Mouse (Mus musculus): ENCODE data around the gene Ubac1.
A peak's percentile ranks its signal among the peaks of the same experiment; 100 is the strongest.

Ubac1 gene

DNA sequence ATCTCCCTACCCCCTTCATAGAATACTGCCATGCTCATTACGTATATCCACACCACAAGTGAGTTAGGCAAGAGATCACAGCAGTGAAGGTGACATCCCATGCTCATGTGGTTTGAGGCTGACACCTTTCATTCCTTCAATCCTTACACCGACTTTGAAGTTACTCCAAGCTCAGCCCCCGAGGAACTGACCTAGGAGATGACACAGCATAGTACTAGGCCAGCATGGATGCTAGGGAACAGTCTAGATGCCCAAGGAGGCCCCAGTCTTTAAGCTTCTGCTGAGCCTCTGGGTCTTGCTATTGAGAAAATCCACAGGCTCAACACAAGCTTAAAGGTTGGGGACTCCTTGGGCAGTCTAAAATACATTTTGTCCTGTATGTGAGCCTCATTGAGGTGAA is 1.6 kb downstream of the Ubac1 start:
- peaks cover 39% of the 10 kb centered on the region for H3K4me1 ChIP-seq (replicated peaks; ENCODE audit: low read depth, low read length)
- TF ChIP-seq NANOG (IDR thresholded peaks at IDR 0.05; ENCODE audit: borderline replicate concordance, low read length) (no peak), CTCF (conservative IDR thresholded peaks at IDR 0.05; ENCODE audit: low read length) (no peak), POU5F1 (IDR thresholded peaks at IDR 0.05; ENCODE audit: borderline replicate concordance, low read length) (no peak)
- H3K27me3 ChIP-seq (ENCODE audit: insufficient read depth, low read length): no peaks in the 10 kb centered on the region
- H3K4me3 ChIP-seq (replicated peaks; ENCODE audit: low read length): no peak overlapping the region
- H3K36me3 ChIP-seq (ENCODE audit: insufficient read depth, low read length): peaks cover 49% of the 10 kb centered on the region
- H3K9me3 ChIP-seq (ENCODE audit: low read length): no peaks in the 10 kb centered on the region

DNA sequence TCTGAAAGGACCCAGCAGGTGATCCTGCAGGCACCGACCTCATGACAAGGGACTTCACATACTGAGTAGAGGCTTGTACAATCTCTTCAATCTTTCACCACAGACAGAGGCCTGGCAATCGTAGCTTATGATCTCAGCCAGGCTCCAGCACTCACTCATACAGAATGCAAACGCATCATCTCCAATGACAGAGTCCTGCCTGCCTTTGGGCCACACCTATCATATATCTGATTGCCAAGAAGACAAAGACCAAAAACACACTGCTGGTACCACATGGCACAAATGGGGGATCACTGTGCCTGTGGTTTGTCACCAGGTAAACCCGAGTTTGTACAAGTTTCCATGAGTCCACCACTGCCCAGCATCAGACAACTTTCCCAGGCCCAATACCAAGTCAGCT is 4.2 kb downstream of the Ubac1 start:
- no peaks in the 10 kb centered on the region for H3K27me3 ChIP-seq (ENCODE audit: insufficient read depth, low read length)
- no peaks in the 10 kb centered on the region for H3K9me3 ChIP-seq (ENCODE audit: low read length)
- no peak for TF ChIP-seq CTCF (conservative IDR thresholded peaks at IDR 0.05; ENCODE audit: low read length)
- peaks cover 75% of the 10 kb centered on the region for H3K36me3 ChIP-seq (ENCODE audit: insufficient read depth, low read length)
- peaks cover 30% of the 10 kb centered on the region for H3K4me1 ChIP-seq (replicated peaks; ENCODE audit: low read depth, low read length)
- H3K4me3 ChIP-seq (replicated peaks; ENCODE audit: low read length): no peak overlapping the region

DNA sequence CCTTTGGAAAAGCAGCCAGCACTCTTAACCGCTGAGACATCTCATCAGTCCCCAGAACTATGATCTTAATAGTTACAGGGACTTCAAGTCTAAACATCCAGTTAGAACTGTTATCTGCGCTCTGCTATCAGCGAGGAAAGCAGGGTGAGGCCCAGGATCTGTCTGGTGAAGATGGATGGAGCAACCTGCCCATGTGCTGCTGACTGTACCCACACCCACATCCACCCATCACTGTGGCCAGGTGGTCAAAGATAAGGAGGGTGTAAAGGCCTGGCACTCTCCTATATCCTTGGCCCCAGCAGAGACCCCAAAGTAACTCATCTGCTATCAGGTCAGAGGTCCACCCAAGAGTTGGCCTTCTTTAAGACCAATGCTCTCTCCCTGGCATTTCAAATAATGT is 7.9 kb downstream of the Ubac1 start:
- peaks cover 98% of the 10 kb centered on the region for H3K36me3 ChIP-seq (ENCODE audit: insufficient read depth, low read length)
- no peaks in the 10 kb centered on the region for H3K27me3 ChIP-seq (ENCODE audit: insufficient read depth, low read length)
- peaks cover 13% of the 10 kb centered on the region for H3K4me1 ChIP-seq (replicated peaks; ENCODE audit: low read depth, low read length)
- no peak overlapping the region for H3K4me3 ChIP-seq (replicated peaks; ENCODE audit: low read length)
- no peaks in the 10 kb centered on the region for H3K9me3 ChIP-seq (ENCODE audit: low read length)
- TF ChIP-seq NANOG (IDR thresholded peaks at IDR 0.05; ENCODE audit: borderline replicate concordance, low read length) (no peak), POU5F1 (IDR thresholded peaks at IDR 0.05; ENCODE audit: borderline replicate concordance, low read length) (no peak), CTCF (conservative IDR thresholded peaks at IDR 0.05; ENCODE audit: low read length) (no peak)

DNA sequence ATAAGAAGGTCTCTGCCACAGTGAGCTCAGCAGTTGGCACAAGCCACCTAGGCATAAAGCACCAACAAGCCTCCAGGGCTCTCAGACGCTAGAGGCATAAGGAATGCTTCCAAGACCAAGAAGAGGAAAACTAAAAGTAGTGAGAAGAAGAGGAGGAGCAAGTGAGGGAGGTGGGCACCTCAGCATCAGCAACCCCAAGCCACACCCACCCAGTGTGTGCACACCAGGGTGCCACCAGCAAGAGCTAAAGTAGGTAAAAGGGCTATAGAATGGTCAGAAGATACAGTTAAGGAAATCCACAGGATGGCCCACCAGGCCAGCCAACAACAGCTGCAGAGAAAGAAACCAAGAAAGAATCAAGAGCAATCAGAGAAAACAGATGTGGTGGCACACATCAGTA is 10.1 kb downstream of the Ubac1 start:
- H3K27me3 ChIP-seq (ENCODE audit: insufficient read depth, low read length): no peaks in the 10 kb centered on the region
- TF ChIP-seq POU5F1 (IDR thresholded peaks at IDR 0.05; ENCODE audit: borderline replicate concordance, low read length) (no peak), CTCF (conservative IDR thresholded peaks at IDR 0.05; ENCODE audit: low read length) (no peak), NANOG (IDR thresholded peaks at IDR 0.05; ENCODE audit: borderline replicate concordance, low read length) (no peak)
- H3K9me3 ChIP-seq (ENCODE audit: low read length): no peaks in the 10 kb centered on the region
- H3K4me1 ChIP-seq (replicated peaks; ENCODE audit: low read depth, low read length): no peaks in the 10 kb centered on the region
- peaks cover 100% of the 10 kb centered on the region for H3K36me3 ChIP-seq (ENCODE audit: insufficient read depth, low read length)
- H3K4me3 ChIP-seq (replicated peaks; ENCODE audit: low read length): no peak overlapping the region

DNA sequence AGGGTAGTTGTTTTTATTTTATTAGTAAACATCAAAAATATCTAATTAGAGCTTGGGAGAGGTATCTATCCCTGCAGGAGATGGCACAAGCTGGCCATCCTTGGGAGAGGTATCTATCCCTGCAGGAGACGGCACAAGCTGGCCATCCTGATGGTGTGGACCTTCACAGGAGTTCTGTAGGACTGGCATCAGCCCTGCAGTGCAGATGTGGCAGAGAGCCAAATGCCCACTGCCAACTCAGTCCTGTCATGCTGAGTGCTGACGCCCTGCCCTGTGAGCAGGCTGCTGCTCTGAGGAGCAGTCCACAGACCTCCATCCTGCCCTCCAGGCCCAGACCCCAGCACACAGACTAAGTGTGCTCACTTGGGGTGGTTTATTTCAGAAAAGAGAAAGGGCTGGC is 19.5 kb downstream of the Ubac1 start:
- Histone ChIP-seq H3K36me3 (ENCODE audit: insufficient read depth, low read length) (peaks cover 99% of the 10 kb centered on the region), H3K27me3 (ENCODE audit: insufficient read depth, low read length) (no peaks in the 10 kb centered on the region), H3K4me3 (replicated peaks; ENCODE audit: low read length) (no peak overlapping the region), H3K4me1 (replicated peaks; ENCODE audit: low read depth, low read length) (no peaks in the 10 kb centered on the region), H3K9me3 (ENCODE audit: low read length) (no peaks in the 10 kb centered on the region)
- TF ChIP-seq NANOG (IDR thresholded peaks at IDR 0.05; ENCODE audit: borderline replicate concordance, low read length) (no peak), CTCF (conservative IDR thresholded peaks at IDR 0.05; ENCODE audit: low read length) (no peak), POU5F1 (IDR thresholded peaks at IDR 0.05; ENCODE audit: borderline replicate concordance, low read length) (no peak)

DNA sequence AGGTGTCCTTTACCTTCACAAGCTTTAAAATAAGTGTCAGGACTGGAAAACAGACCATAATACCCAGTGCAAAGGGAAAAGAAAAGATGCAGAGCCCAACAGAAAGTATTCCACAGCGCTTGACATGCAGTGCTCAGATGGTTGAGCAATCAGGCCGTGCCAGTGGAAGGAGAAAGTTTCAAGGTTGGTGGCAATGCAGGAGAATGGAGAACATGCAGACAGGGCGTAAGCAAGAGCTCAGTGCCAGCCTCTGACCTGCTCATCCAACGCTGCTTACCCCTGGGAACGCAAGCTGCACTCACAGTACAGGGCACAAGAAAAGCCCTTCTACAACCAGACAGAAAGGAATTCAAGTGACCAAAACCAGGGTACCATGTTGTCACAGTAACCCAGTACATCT is 20.4 kb downstream of the Ubac1 start:
- Histone ChIP-seq H3K4me1 (replicated peaks; ENCODE audit: low read depth, low read length) (no peaks in the 10 kb centered on the region), H3K9me3 (ENCODE audit: low read length) (no peaks in the 10 kb centered on the region), H3K4me3 (replicated peaks; ENCODE audit: low read length) (no peak overlapping the region), H3K36me3 (ENCODE audit: insufficient read depth, low read length) (peaks cover 97% of the 10 kb centered on the region), H3K27me3 (ENCODE audit: insufficient read depth, low read length) (no peaks in the 10 kb centered on the region)
- TF ChIP-seq NANOG (IDR thresholded peaks at IDR 0.05; ENCODE audit: borderline replicate concordance, low read length) (no peak), CTCF (conservative IDR thresholded peaks at IDR 0.05; ENCODE audit: low read length) (no peak), POU5F1 (IDR thresholded peaks at IDR 0.05; ENCODE audit: borderline replicate concordance, low read length) (no peak)

DNA sequence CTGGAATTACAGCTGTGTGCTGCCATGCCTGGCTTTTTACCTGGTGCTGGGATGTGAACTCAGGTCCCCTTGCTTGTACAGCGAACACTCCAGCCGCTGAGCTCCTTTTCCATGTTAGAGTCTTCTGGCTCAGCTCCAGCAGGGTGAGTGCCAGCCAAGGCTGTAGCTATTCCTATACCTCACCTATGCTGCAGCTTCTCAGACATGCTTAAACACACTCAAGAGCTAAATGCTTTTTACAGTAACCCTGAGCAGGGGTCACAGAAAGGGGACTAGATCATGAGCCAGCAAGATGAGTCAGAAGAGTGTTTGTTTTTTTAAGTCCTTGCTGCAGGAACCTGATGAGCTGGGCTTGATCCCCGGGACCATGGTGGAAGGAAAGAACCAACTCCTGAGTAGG is 23.8 kb downstream of the Ubac1 start:
- H3K27me3 ChIP-seq (ENCODE audit: insufficient read depth, low read length): no peaks in the 10 kb centered on the region
- peaks cover 66% of the 10 kb centered on the region for H3K36me3 ChIP-seq (ENCODE audit: insufficient read depth, low read length)
- H3K9me3 ChIP-seq (ENCODE audit: low read length): no peaks in the 10 kb centered on the region
- TF ChIP-seq NANOG (IDR thresholded peaks at IDR 0.05; ENCODE audit: borderline replicate concordance, low read length): no peak
- no peak for TF ChIP-seq POU5F1 (IDR thresholded peaks at IDR 0.05; ENCODE audit: borderline replicate concordance, low read length)
- TF ChIP-seq CTCF (conservative IDR thresholded peaks at IDR 0.05; ENCODE audit: low read length): no peak
- H3K4me3 ChIP-seq (replicated peaks; ENCODE audit: low read length): no peak overlapping the region
- peaks cover 9% of the 10 kb centered on the region for H3K4me1 ChIP-seq (replicated peaks; ENCODE audit: low read depth, low read length)

GRCm38 (mm10) chr2:25994791-25995190 is 26.8 kb downstream of the Ubac1 start:
- no peaks in the 10 kb centered on the region for H3K9me3 ChIP-seq (ENCODE audit: low read length)
- TF ChIP-seq NANOG (IDR thresholded peaks at IDR 0.05; ENCODE audit: borderline replicate concordance, low read length) (no peak), CTCF (conservative IDR thresholded peaks at IDR 0.05; ENCODE audit: low read length) (no peak), POU5F1 (IDR thresholded peaks at IDR 0.05; ENCODE audit: borderline replicate concordance, low read length) (no peak)
- no peak overlapping the region for H3K4me3 ChIP-seq (replicated peaks; ENCODE audit: low read length)
- peaks cover 38% of the 10 kb centered on the region for H3K36me3 ChIP-seq (ENCODE audit: insufficient read depth, low read length)
- no peaks in the 10 kb centered on the region for H3K27me3 ChIP-seq (ENCODE audit: insufficient read depth, low read length)
- H3K4me1 ChIP-seq (replicated peaks; ENCODE audit: low read depth, low read length): peaks cover 19% of the 10 kb centered on the region

GRCm38 (mm10) chr2:25992285-25992684 is 29.3 kb downstream of the Ubac1 start:
- no peaks in the 10 kb centered on the region for H3K27me3 ChIP-seq (ENCODE audit: insufficient read depth, low read length)
- peaks cover 13% of the 10 kb centered on the region for H3K36me3 ChIP-seq (ENCODE audit: insufficient read depth, low read length)
- H3K4me1 ChIP-seq (replicated peaks; ENCODE audit: low read depth, low read length): peaks cover 19% of the 10 kb centered on the region
- peak; percentile 18; the same call in 1 of the 2 replicates for TF ChIP-seq NANOG (IDR thresholded peaks at IDR 0.05; ENCODE audit: borderline replicate concordance, low read length)
- TF ChIP-seq POU5F1 (IDR thresholded peaks at IDR 0.05; ENCODE audit: borderline replicate concordance, low read length): no peak
- TF ChIP-seq CTCF (conservative IDR thresholded peaks at IDR 0.05; ENCODE audit: low read length): no peak
- no peak overlapping the region for H3K4me3 ChIP-seq (replicated peaks; ENCODE audit: low read length)
- H3K9me3 ChIP-seq (ENCODE audit: low read length): no peaks in the 10 kb centered on the region
